Mouse (Mus musculus): ENCODE results near the gene Clta. TPM values are rescaled to one million over a fixed set of nuclear protein-coding genes. Genes with fewer than 3 reads are reported as not detected.

Clta gene
- 191 and 194 TPM in 2 replicates for polyA plus RNA-seq (2015; fragmentation: Nextera tagmentation; extraction: Ambion mirVana)

DNA sequence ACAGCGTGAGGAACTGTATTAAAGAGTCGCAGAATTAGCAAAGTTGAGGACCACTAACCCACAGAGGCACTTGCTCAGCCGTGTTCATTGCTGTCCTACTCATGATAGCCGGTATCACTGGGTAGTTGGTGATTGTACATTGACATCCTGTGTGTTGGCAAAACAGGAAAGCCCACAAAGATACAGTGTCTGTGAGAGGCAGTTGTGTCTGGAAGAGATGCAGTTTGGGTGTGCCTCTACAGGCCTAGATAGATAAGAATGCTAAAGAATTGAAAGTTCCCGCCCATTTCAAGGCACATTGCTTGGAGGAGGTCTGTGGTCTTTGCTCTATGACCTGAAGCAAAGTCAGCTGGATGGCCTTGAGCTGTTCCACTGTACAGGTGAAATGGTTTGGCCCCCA, at the start of gene Clta:
Gene Clta (plus strand): TSS at position 327 of the 400 bp plus-strand sequence.
- no peaks in the 10 kb centered on the region for H3K4me1 ChIP-seq (replicated peaks; ENCODE audit: control insufficient read depth, insufficient read depth)
- H3K4me2 ChIP-seq (replicated peaks; ENCODE audit: low read depth), result no peak within 1 kb of the TSS
- 73% methylated on average over 5 of the region's 5 CpGs for WGBS
- no peaks in the 10 kb centered on the region for H3K36me3 ChIP-seq (ENCODE audit: control insufficient read depth, insufficient read depth, low read length)
- H3K9me3 ChIP-seq (ENCODE audit: control insufficient read depth, low read length), result no peaks in the 10 kb centered on the region
- H3K9ac ChIP-seq (ENCODE audit: low read length), result no peak within 1 kb of the TSS
- no peak within 1 kb of the TSS for H3K27ac ChIP-seq (replicated peaks)
- H3K27me3 ChIP-seq (ENCODE audit: control insufficient read depth, insufficient read depth, low read length), result no peaks in the 10 kb centered on the region
- TF ChIP-seq CTCF (IDR thresholded peaks at IDR 0.05; ENCODE audit: low read depth) (no peak), EP300 (optimal IDR thresholded peaks at IDR 0.05) (no peak)
- DNase-seq (ENCODE audit: low spot score) (no peak), ATAC-seq (ENCODE audit: low FRiP score, low TSS enrichment) (no peak)
- H3K4me3 ChIP-seq (ENCODE audit: low read depth, low read length), result no peak within 1 kb of the TSS

DNA sequence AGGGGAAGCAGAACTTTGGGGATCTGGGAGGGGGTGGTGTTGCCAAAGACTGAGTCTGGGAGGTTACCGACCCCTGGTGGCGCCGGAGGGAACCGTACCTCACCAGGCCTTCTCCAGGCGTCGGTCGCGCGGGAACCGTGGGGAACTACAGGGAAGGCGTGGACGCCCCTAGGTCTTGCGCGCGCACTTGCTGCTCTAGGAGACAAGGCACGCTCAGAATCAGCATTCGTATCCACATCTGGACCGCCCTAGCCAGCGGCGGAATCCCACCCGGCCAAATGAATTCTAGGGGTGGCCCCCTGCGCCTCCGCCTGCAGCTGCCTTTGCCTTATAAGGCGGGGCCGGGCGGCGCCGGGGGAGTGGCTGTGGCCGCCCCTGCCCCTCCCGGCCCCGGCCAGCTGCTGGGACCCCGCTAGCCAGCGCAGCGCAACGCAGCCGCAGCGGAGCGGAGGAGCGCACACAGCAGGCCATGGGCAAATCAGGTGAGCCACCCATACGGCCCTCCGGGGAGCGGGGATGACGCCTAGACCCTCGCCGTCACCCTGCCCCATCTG, 46.9 kb upstream of the Clta start, which contains the start of gene Glipr2:
Gene Glipr2 (plus strand): TSS at position 110 of the 554 bp plus-strand sequence.
- H3K36me3 ChIP-seq (ENCODE audit: control insufficient read depth, insufficient read depth, low read length), result no peaks in the 10 kb centered on the region
- ATAC-seq (ENCODE audit: low FRiP score, low TSS enrichment) (peak; percentile 89), DNase-seq (ENCODE audit: low spot score) (peak; percentile 89)
- H3K27ac ChIP-seq (replicated peaks), result peak within 1 kb of the TSS; percentile 90
- no peaks in the 10 kb centered on the region for H3K27me3 ChIP-seq (ENCODE audit: control insufficient read depth, insufficient read depth, low read length)
- H3K9ac ChIP-seq (ENCODE audit: low read length), result peak within 1 kb of the TSS; percentile 76
- no peaks in the 10 kb centered on the region for H3K4me1 ChIP-seq (replicated peaks; ENCODE audit: control insufficient read depth, insufficient read depth)
- peak within 1 kb of the TSS; percentile 95 for H3K4me2 ChIP-seq (replicated peaks; ENCODE audit: low read depth)
- H3K4me3 ChIP-seq (ENCODE audit: low read depth, low read length), result peak within 1 kb of the TSS; percentile 62
- H3K9me3 ChIP-seq (ENCODE audit: control insufficient read depth, low read length), result no peaks in the 10 kb centered on the region
- under 1% methylated on average over 45 of the region's 45 CpGs for WGBS
- peak; percentile 87 for TF ChIP-seq CTCF (IDR thresholded peaks at IDR 0.05; ENCODE audit: low read depth)
- TF ChIP-seq EP300 (optimal IDR thresholded peaks at IDR 0.05), result no peak

DNA sequence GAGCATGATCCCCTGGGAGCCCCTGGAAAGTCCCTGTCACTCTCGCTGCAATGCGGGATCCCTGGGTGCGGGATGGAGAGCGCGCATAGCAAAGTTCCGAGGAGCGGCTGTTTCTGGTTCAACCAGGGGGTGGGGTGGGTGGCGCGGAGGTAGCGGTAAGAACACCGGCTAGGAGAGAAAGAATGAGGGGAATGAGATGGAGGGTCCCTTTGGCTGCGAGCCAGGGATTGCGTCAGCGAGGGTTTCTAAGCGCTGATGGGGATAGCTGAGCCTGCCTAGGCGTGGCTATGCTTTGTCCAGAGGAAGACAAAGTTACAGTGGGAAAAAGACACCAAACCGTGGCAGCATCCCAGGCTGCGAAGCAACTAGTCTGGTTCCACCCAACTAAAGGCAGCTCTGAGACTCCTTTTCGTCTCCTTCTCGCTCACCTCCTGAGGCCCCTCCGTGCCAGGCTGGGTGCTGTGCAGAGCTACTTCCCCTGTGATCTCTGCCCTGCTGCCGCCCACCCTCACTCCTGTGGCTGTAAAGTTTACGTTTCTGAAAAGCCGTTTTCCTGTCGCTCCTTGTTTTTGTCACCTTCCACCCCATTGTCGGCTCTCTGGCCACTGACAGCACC, 46.3 kb upstream of the Clta start:
- peak; percentile 60 for DNase-seq (ENCODE audit: low spot score)
- peak overlapping the region; percentile 90 for H3K27ac ChIP-seq (replicated peaks)
- H3K4me3 ChIP-seq (ENCODE audit: low read depth, low read length), result peak overlapping the region; percentile 62
- TF ChIP-seq CTCF (IDR thresholded peaks at IDR 0.05; ENCODE audit: low read depth) (no peak), EP300 (optimal IDR thresholded peaks at IDR 0.05) (no peak)
- H3K27me3 ChIP-seq (ENCODE audit: control insufficient read depth, insufficient read depth, low read length), result no peaks in the 10 kb centered on the region
- H3K36me3 ChIP-seq (ENCODE audit: control insufficient read depth, insufficient read depth, low read length), result no peaks in the 10 kb centered on the region
- no peaks in the 10 kb centered on the region for H3K4me1 ChIP-seq (replicated peaks; ENCODE audit: control insufficient read depth, insufficient read depth)
- peak overlapping the region; percentile 95 for H3K4me2 ChIP-seq (replicated peaks; ENCODE audit: low read depth)
- H3K9ac ChIP-seq (ENCODE audit: low read length), result peak overlapping the region; percentile 76
- WGBS, result 1% methylated on average over 26 of the region's 26 CpGs
- ATAC-seq (ENCODE audit: low FRiP score, low TSS enrichment), result peak; percentile 22; the same call in 1 of the 2 replicates
- no peaks in the 10 kb centered on the region for H3K9me3 ChIP-seq (ENCODE audit: control insufficient read depth, low read length)

DNA sequence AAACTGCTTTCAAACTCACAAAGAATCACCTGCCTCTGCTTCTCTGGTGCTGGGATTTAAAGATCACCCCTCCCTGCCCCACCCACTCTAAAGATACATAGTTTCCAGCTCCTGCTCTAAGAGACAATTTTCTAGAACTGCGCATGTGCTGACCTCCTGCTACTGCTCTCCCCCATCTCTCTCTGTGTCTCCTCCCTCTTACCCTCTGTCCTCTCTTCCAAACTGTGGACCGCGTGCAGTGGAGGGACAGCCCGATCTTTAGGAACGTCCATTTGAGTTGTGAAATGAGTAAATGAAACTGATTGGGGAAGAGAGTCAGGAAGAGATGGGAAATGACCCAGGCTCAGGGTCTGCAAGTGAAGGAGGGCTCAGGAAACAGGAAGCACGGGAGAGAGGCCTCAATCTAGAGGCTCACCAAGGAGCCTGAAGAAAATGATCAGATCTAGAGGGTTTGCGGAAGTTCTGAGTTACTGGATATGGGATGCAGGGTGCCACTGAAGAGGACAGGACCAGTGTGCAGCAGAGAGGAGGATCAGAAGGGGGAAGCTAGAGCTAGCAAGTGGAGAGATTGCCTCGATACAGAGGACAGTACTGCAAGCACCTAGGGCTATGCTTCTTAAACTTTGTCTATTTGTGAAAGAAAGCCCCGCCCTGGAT, 44.6 kb upstream of the Clta start:
- Histone ChIP-seq H3K9ac (ENCODE audit: low read length) (no peak overlapping the region), H3K4me2 (replicated peaks; ENCODE audit: low read depth) (peak overlapping the region; percentile 31), H3K27ac (replicated peaks) (peak overlapping the region; percentile 14; the same call in 1 of the 2 replicates), H3K36me3 (ENCODE audit: control insufficient read depth, insufficient read depth, low read length) (no peaks in the 10 kb centered on the region), H3K4me3 (ENCODE audit: low read depth, low read length) (no peak overlapping the region), H3K27me3 (ENCODE audit: control insufficient read depth, insufficient read depth, low read length) (no peaks in the 10 kb centered on the region), H3K9me3 (ENCODE audit: control insufficient read depth, low read length) (no peaks in the 10 kb centered on the region), H3K4me1 (replicated peaks; ENCODE audit: control insufficient read depth, insufficient read depth) (no peaks in the 10 kb centered on the region)
- no peak for TF ChIP-seq EP300 (optimal IDR thresholded peaks at IDR 0.05)
- TF ChIP-seq CTCF (IDR thresholded peaks at IDR 0.05; ENCODE audit: low read depth), result no peak
- DNase-seq (ENCODE audit: low spot score), result no peak
- no peak for ATAC-seq (ENCODE audit: low FRiP score, low TSS enrichment)
- 44% methylated on average over 9 of the region's 9 CpGs for WGBS

DNA sequence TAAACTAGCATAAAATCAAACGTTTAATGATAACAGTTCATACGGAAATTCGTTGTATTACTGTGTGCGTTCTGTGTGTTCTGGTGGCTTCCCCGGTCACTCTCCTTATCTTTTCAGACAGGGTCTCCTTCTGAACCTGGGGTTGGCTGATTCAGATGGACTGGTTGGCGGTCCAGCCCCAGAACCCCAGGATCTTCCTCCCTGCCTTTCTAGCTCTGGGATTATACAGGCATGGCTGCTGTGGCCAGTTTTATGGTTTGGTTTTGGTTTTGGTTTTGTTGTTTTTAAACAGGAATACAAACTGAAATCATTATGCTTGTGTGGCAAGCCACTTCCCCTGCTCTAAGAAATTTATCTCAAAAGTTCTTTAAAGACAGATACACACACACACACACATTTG, 44.0 kb upstream of the Clta start:
- Histone ChIP-seq H3K9me3 (ENCODE audit: control insufficient read depth, low read length) (no peaks in the 10 kb centered on the region), H3K4me2 (replicated peaks; ENCODE audit: low read depth) (peak overlapping the region; percentile 31; the same call in 1 of the 2 replicates)

More for the DNA sequence above, 44.0 kb upstream of the Clta start:
- H3K4me3 ChIP-seq (ENCODE audit: low read depth, low read length), result no peak overlapping the region
- H3K4me1 ChIP-seq (replicated peaks; ENCODE audit: control insufficient read depth, insufficient read depth), result no peaks in the 10 kb centered on the region; the same call in 1 of the 2 replicates
- no peaks in the 10 kb centered on the region for H3K36me3 ChIP-seq (ENCODE audit: control insufficient read depth, insufficient read depth, low read length)
- no peak overlapping the region for H3K9ac ChIP-seq (ENCODE audit: low read length)
- H3K27me3 ChIP-seq (ENCODE audit: control insufficient read depth, insufficient read depth, low read length), result no peaks in the 10 kb centered on the region
- WGBS, result 56% methylated on average over 6 of the region's 6 CpGs
- no peak for DNase-seq (ENCODE audit: low spot score)
- no peak for TF ChIP-seq EP300 (optimal IDR thresholded peaks at IDR 0.05)
- no peak for TF ChIP-seq CTCF (IDR thresholded peaks at IDR 0.05; ENCODE audit: low read depth)
- no peak overlapping the region for H3K27ac ChIP-seq (replicated peaks)
- ATAC-seq (ENCODE audit: low FRiP score, low TSS enrichment), result no peak
